Mouse (Mus musculus) ES-Bruce4 (cell line): ENCODE measurements around the gene Arl4c. TPM values are rescaled to one million over a fixed set of nuclear protein-coding genes. Genes with fewer than 3 reads are reported as not detected.

Source experiments
- H3K27ac ChIP-seq: 2 replicates; pipeline ENCODE4 v1.5.1; 2012; ENCODE audit warnings: low read length, inconsistent platforms; ENCODE audit not compliant: insufficient read depth
- H3K27me3 ChIP-seq: 2 replicates; pipeline ENCODE4 v1.6.1; 2012; ENCODE audit warnings: mild to moderate bottlenecking, low read length, inconsistent platforms; ENCODE audit not compliant: control insufficient read depth, poor library complexity, insufficient read depth, severe bottlenecking
- H3K36me3 ChIP-seq: 2 replicates; pipeline ENCODE4 v1.6.1; 2012; ENCODE audit warnings: inconsistent platforms, mild to moderate bottlenecking, low read length, moderate library complexity; ENCODE audit not compliant: control insufficient read depth, poor library complexity, insufficient read depth, severe bottlenecking
- H3K4me1 ChIP-seq: one replicate; pipeline ENCODE4 v1.8.1; 2011; ENCODE audit warnings: low read length; ENCODE audit not compliant: control insufficient read depth, insufficient read depth
- H3K4me3 ChIP-seq: 2 replicates; pipeline ENCODE4 v1.5.1; 2011; ENCODE audit warnings: low read depth, mild to moderate bottlenecking, low read length
- H3K9ac ChIP-seq: 2 replicates; pipeline ENCODE4 v1.6.1; 2012; ENCODE audit warnings: low read depth, mild to moderate bottlenecking, inconsistent platforms; ENCODE audit not compliant: poor library complexity, severe bottlenecking
- H3K9me3 ChIP-seq: replicated peaks from 2 replicates; pipeline ENCODE4 v1.6.1; 2012; ENCODE audit warnings: mild to moderate bottlenecking, low read length, inconsistent platforms; ENCODE audit not compliant: control insufficient read depth, poor library complexity, insufficient read depth, severe bottlenecking
- CTCF ChIP-seq: IDR thresholded peaks from one replicate; pipeline ENCODE4 v1.8.1; 2011; ENCODE audit warnings: low read depth, low read length
- EP300 ChIP-seq: IDR thresholded peaks from 2 replicates; pipeline ENCODE4 v1.6.1; 2011; ENCODE audit warnings: low read depth, low read length; ENCODE audit not compliant: insufficient read depth
- POLR2A ChIP-seq: IDR thresholded peaks from one replicate; pipeline ENCODE4 v1.8.1; 2011; ENCODE audit warnings: low read length; ENCODE audit not compliant: insufficient read depth
- polyA plus RNA-seq: library from polyadenylated mRNA; stranded (reverse); fragments of >200 nt; gene quantifications from 2 replicates; pipeline ENCODE4 v1.2.4, GENCODE M21; 2011; ENCODE audit warnings: low read depth; ENCODE audit not compliant: missing spikeins, insufficient read depth, insufficient read length

Arl4c gene
- polyA plus RNA-seq, 1 experiment = 108 TPM

DNA sequence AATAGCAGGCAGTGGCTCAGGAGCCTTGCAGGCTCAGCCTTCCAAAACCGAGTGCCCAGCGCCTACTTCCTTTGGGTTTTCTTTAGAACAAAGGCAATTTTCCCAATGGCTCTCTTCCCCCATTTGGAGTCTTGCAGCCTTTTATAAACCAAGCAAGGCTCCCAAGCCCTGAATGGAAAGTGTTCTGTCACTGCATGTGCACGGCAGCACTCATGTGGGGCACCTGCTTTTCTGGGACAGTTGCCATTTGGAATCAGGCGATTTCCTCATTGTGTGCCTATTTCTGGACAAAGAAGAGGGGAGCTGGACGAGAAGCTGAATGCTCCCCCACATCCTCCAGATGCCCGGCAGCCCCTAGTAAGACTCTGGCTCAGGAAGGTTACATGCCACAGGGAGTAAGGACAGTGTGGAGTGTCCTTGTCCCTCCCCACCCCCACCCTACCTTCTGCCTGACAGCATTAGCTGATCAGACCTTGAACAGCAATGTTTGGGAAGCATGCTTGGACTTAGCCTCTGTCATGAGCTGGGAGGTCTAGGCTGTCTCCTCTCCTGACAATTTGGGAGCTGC, 43.6 kb downstream of the Arl4c start:
- H3K4me3 ChIP-seq = no peak overlapping the region
- H3K27me3 ChIP-seq = no peaks in the 10 kb centered on the region
- peaks cover 6% of the 10 kb centered on the region for H3K4me1 ChIP-seq
- no peak overlapping the region for H3K27ac ChIP-seq
- TF ChIP-seq CTCF = no peak
- TF ChIP-seq POLR2A = no peak
- no peak for TF ChIP-seq EP300
- H3K9ac ChIP-seq = no peak overlapping the region
- H3K9me3 ChIP-seq = no peaks in the 10 kb centered on the region
- H3K36me3 ChIP-seq = no peaks in the 10 kb centered on the region

DNA sequence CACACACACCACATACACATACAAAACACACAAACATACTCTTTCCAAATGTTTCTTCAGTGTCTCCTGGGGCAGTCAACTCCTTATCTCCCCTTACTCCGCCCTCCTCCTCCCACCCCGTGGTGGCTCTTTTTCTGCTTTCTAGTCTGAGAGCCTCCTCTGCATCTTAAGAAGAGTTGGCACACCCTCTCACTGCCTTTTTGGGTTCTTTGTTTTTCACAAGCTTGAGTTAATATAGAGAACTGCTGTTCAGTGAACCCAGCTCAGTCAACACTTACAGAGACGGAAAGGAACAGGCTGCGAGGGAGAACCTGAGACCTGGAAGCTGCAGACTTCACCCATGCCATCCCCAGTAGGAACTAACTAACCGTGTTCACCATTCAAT, 45.9 kb downstream of the Arl4c start:
- no peak overlapping the region for H3K9ac ChIP-seq
- TF ChIP-seq CTCF (no peak), POLR2A (no peak), EP300 (no peak)
- no peak overlapping the region for H3K4me3 ChIP-seq
- H3K4me1 ChIP-seq = peaks cover 6% of the 10 kb centered on the region
- H3K36me3 ChIP-seq = no peaks in the 10 kb centered on the region
- no peaks in the 10 kb centered on the region for H3K27me3 ChIP-seq
- no peak overlapping the region for H3K27ac ChIP-seq
- no peaks in the 10 kb centered on the region for H3K9me3 ChIP-seq

DNA sequence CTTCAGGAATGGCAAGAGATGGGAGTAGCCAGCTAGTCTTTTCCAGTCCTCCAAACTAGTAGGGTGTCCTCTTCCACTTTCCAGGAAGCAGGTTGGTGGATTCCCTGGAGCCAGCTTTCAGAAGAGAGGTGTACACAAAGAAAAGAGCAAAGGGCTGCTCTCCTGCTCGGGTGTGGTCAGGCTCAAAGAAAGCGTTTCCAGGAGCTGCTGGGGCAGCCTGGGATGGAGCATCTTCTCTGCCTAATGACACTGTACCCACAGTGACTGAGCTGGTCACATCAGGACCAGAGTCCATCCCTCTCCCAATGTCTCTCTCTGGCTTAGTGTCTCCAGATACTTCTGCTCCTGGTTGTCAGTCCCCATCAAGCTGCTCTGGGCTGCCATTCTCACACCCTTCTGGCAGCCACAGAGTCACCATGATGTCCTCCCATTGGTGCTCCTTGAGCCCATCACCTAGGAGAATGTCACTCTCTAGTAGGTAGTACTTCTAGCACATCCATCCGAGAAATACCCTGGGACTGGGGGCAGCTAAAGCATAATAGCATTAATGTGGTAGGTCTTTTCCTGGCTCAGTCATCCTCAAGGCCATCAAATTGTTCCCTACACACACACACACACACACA, 46.4 kb downstream of the Arl4c start:
- Histone ChIP-seq H3K27ac (no peak overlapping the region), H3K4me3 (no peak overlapping the region), H3K4me1 (peaks cover 6% of the 10 kb centered on the region), H3K9me3 (no peaks in the 10 kb centered on the region), H3K36me3 (no peaks in the 10 kb centered on the region), H3K9ac (no peak overlapping the region), H3K27me3 (no peaks in the 10 kb centered on the region)
- no peak for TF ChIP-seq CTCF
- TF ChIP-seq EP300 = no peak

DNA sequence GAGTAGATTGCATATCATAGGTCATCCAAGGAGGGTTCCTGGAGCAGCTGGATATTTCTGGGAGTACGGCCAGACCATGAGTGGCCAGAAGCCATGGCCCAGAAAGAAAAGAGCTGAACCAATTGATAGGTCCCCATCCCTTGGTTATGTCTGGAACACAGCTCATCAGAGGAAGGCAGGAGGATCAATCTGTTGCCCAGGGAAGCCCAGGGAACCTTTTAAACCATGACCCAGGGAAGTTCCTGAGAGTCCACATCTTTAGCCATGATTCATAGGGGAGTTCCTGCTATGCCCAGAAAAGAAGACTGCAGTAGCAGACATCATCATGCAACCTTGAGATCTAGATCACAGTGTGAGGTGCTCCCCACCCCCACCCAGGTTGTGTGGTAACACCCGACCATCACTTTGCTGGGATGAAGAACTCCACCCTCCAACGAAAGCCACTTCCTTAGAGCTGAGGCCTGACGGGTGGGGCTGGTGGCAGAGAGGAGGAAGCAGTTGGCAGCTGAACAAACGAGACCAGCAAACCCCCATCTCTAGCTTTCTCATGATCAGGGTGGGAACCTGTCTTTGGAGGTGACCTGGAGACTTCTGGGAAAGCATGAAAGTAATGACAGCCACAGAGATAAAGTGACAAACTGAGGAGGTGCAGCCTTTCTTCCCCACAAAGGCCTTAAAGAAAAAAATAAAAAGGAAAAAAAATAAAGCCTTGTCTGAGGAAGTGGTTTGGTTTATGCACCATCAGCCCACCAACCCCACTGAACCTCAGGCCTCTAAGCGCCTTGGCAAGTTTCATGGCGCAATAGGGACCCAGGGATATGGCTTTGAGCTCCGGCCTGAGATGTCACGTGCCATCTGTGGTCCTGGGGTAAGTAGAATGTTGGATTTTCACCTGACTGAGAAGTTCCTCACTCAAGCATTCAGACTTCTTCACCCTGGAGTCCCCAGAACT, 47.2 kb downstream of the Arl4c start:
- no peak overlapping the region for H3K9ac ChIP-seq
- H3K27me3 ChIP-seq = no peaks in the 10 kb centered on the region
- H3K27ac ChIP-seq = no peak overlapping the region
- H3K9me3 ChIP-seq = no peaks in the 10 kb centered on the region
- no peaks in the 10 kb centered on the region for H3K36me3 ChIP-seq
- H3K4me1 ChIP-seq = peaks cover 6% of the 10 kb centered on the region
- H3K4me3 ChIP-seq = no peak overlapping the region
- TF ChIP-seq CTCF = no peak
- TF ChIP-seq EP300 = no peak
- no peak for TF ChIP-seq POLR2A

DNA sequence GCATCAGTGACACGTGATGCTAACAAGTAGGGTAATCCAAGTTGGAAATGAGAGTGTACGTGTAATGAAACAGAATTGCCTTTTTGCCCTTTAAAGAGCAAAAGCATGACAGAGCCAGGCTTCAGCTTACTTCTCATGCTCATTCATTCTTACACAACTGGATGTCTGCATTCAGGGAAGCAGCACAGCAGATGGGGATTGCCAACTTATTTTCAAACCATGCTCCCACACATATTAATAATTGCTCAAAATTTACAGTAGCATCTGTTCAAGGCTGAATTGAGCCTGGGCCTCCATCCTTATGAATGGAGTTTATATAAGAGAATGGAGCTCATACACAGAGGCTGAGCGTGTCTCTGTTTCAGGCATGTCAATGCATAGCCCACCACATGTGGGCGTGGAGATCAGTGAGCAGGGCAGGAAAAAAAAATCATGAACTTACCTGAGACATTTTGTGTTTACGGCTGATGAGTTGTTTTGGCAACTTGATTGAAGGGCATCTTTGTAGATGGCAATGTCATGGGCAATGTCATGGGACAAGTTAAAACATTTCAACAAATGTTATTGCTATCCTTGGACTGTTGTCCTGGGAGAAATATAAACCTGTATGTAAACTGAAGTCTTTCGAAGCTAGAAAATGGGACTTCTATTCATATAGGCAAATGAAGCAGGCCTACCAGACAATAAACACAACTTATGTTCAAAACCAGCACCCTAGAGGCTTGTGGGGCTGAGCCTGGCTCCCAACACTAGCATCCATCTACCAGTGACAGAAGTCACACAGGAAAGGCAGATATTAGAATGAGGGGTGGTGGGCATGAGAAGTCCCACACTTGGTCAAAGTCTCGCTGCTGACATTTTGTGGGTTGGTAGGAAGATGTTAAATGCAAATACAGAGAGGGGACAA, 48.2 kb downstream of the Arl4c start:
- no peak for TF ChIP-seq EP300
- TF ChIP-seq CTCF = no peak
- no peak for TF ChIP-seq POLR2A

DNA sequence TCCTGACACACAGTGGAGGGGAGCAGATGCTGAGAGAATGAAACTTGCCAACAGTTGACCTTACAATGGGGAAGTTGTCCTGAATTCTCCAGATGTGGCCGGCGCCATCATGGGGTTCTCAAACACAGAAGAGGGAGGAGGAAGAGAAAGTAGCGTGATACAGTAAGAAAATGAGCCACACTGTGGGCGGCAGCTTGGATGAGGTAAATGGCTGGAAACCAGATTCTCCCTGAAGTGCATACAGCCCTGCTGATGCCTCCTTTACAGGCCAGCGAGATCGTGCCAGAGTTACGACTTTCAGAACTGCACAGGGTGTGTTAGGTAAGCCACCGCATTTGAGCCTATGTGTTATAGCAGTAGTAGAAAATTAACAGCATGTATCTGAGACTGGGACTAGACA, 49.3 kb downstream of the Arl4c start:
- Histone ChIP-seq H3K36me3 (no peaks in the 10 kb centered on the region), H3K4me1 (peaks cover 9% of the 10 kb centered on the region), H3K9ac (no peak overlapping the region), H3K9me3 (no peaks in the 10 kb centered on the region), H3K27me3 (no peaks in the 10 kb centered on the region), H3K27ac (no peak overlapping the region), H3K4me3 (no peak overlapping the region)
- TF ChIP-seq POLR2A (no peak), EP300 (no peak), CTCF (no peak)

More for the DNA sequence above, 48.2 kb downstream of the Arl4c start:
- Histone ChIP-seq H3K9ac (no peak overlapping the region), H3K9me3 (no peaks in the 10 kb centered on the region), H3K4me3 (no peak overlapping the region), H3K27ac (no peak overlapping the region), H3K36me3 (no peaks in the 10 kb centered on the region), H3K27me3 (no peaks in the 10 kb centered on the region), H3K4me1 (peaks cover 6% of the 10 kb centered on the region)
